Mouse (Mus musculus) liver, adult 2 months (tissue): Measurements from ENCODE around the gene Krt84.

ENCODE experiments used
- CTCF ChIP-seq: fragments of 200-500 bp; IDR thresholded peaks from 2 replicates; pipeline ENCODE4 v1.5.1; 2011; ENCODE audit warnings: low read depth, low read length, control low read depth
- POLR2A ChIP-seq: fragments of 200-500 bp; IDR thresholded peaks from 2 replicates; pipeline ENCODE4 v1.6.1; 2011; ENCODE audit warnings: low read length, control low read depth; ENCODE audit not compliant: insufficient read depth; ENCODE audit errors: extremely low read depth

DNA sequence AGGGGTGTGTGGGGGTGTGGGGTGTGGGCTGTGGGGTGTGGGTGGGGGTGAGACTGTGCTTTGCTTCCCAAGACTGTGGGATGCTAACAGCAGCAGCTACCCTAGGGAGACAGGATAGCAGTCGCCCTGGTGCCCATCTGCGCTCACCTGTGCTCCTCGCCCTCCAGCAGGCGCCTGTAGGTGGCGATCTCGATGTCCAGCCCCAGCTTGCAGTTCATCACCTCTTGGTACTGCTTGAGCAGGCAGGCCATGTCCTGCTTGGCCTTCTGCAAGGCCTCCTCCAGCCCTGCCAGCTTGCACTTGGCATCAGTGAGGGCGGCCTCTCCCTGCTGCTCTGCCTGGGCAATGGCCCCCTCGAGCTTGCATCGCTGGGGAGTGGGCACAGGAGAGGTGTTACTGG lies 9.9 kb upstream of the Krt84 start:
- TF ChIP-seq POLR2A (no peak), CTCF (no peak)
